Mouse (Mus musculus) CH12.LX (cell line): ENCODE results near the gene Smndc1. TPM values are rescaled to one million over a fixed set of nuclear protein-coding genes. Genes with fewer than 3 reads are reported as not detected.

Experiments
- DNase-seq: peaks from one replicate; pipeline ENCODE4 v3.0.0-alpha.2; 2013; ENCODE audit errors: extremely low read depth
- H3K27ac ChIP-seq: 2 replicates; pipeline ENCODE4 v1.5.1; 2012; ENCODE audit warnings: low read depth, mild to moderate bottlenecking, control low read depth, moderate library complexity; ENCODE audit not compliant: insufficient read depth
- H3K27me3 ChIP-seq: replicated peaks from 2 replicates; pipeline ENCODE3; 2012; ENCODE audit warnings: inconsistent platforms
- H3K36me3 ChIP-seq, 2 experiments: replicated peaks in 1 of 2; 2 replicates each; pipeline versions ENCODE3 to v1.6.1; 2012; ENCODE audit warnings: inconsistent platforms in 1 of 2, low read length in 1 of 2, mild to moderate bottlenecking in 1 of 2, mixed read lengths in 1 of 2, moderate library complexity in 1 of 2; ENCODE audit not compliant: control insufficient read depth in 1 of 2, insufficient read depth in 1 of 2
- H3K4me1 ChIP-seq, 2 experiments: 2 replicates each; pipeline ENCODE4 v1.6.1; 2012; ENCODE audit warnings: inconsistent platforms in 1 of 2, moderate library complexity in 1 of 2; ENCODE audit not compliant: insufficient read depth in 2 of 2, control insufficient read depth in 1 of 2
- H3K4me2 ChIP-seq: 2 replicates; pipeline ENCODE4 v1.6.1; 2012; ENCODE audit warnings: low read depth, mild to moderate bottlenecking, control low read depth; ENCODE audit not compliant: poor library complexity, insufficient read depth, severe bottlenecking
- H3K4me3 ChIP-seq, 3 experiments: fragments of 150-350 bp in 1 of 3; sonication (generic) in 1 of 3; replicated peaks in 1 of 3; 2 replicates each; pipeline versions ENCODE3 to v1.5.1; 2011 to 2012; ENCODE audit warnings: low read depth in 2 of 3, low read length in 2 of 3, mild to moderate bottlenecking in 2 of 3, moderate library complexity in 2 of 3, control low read depth in 1 of 3, improper control_type of control experiment in 1 of 3, inconsistent platforms in 1 of 3, mixed read lengths in 1 of 3; ENCODE audit not compliant: poor library complexity in 1 of 3
- H3K79me2 ChIP-seq: replicated peaks from 2 replicates; pipeline ENCODE4 v1.6.1; 2012; ENCODE audit warnings: mild to moderate bottlenecking, moderate library complexity; ENCODE audit not compliant: control insufficient read depth, poor library complexity, insufficient read depth, severe bottlenecking; ENCODE audit errors: extremely low read depth
- H3K9ac ChIP-seq: 2 replicates; pipeline ENCODE4 v1.6.1; 2012; ENCODE audit warnings: low read depth, mild to moderate bottlenecking, control low read depth, moderate library complexity; ENCODE audit not compliant: insufficient read depth
- H3K9me3 ChIP-seq: replicated peaks from 2 replicates; pipeline ENCODE3; 2012; ENCODE audit warnings: low read length, inconsistent platforms, mixed read lengths
- BHLHE40 ChIP-seq: IDR thresholded peaks from 2 replicates; pipeline ENCODE4 v1.6.1; 2011; ENCODE audit warnings: mild to moderate bottlenecking, low read depth, low read length, improper control_type of control experiment
- CHD1 ChIP-seq: IDR thresholded peaks from 2 replicates; pipeline ENCODE4 v1.6.1; 2012; ENCODE audit warnings: low read depth, low read length, improper control_type of control experiment, inconsistent platforms
- CHD2 ChIP-seq: IDR thresholded peaks from 2 replicates; pipeline ENCODE4 v1.6.1; 2011; ENCODE audit warnings: low read length, improper control_type of control experiment
- CTCF ChIP-seq, 2 experiments: IDR thresholded peaks in 1 of 2; conservative IDR thresholded peaks in 1 of 2; 2 replicates each; pipeline ENCODE4 v1.5.1; 2011 to 2012; ENCODE audit warnings: low read depth in 2 of 2, low read length in 2 of 2, improper control_type of control experiment in 1 of 2, inconsistent platforms in 1 of 2, mild to moderate bottlenecking in 1 of 2, moderate library complexity in 1 of 2
- E2F4 ChIP-seq: IDR thresholded peaks from 2 replicates; pipeline ENCODE4 v1.6.1; 2011; ENCODE audit warnings: low read depth, low read length, improper control_type of control experiment; ENCODE audit not compliant: insufficient replicate concordance
- ELF1 ChIP-seq: IDR thresholded peaks from 2 replicates; pipeline ENCODE4 v1.6.1; 2014; ENCODE audit warnings: low read depth, mild to moderate bottlenecking, inconsistent platforms, low read length, improper control_type of control experiment
- EP300 ChIP-seq: IDR thresholded peaks from 2 replicates; pipeline ENCODE4 v1.6.1; 2011; ENCODE audit warnings: low read length, improper control_type of control experiment
- ETS1 ChIP-seq: conservative IDR thresholded peaks from 2 replicates; pipeline ENCODE4 v1.6.1; 2012; ENCODE audit warnings: low read depth, mild to moderate bottlenecking, inconsistent platforms, low read length, improper control_type of control experiment, moderate library complexity
- GABPA ChIP-seq: IDR thresholded peaks from 2 replicates; pipeline ENCODE4 v1.6.1; 2012; ENCODE audit warnings: low read depth, low read length, improper control_type of control experiment, inconsistent platforms; ENCODE audit not compliant: insufficient replicate concordance
- HCFC1 ChIP-seq: IDR thresholded peaks from 2 replicates; pipeline ENCODE4 v1.6.1; 2012; ENCODE audit warnings: low read depth, mild to moderate bottlenecking, inconsistent platforms, low read length, improper control_type of control experiment
- IRF4 ChIP-seq: IDR thresholded peaks from 2 replicates; pipeline ENCODE4 v1.6.1; 2014; ENCODE audit warnings: low read depth, mild to moderate bottlenecking, inconsistent platforms, low read length, improper control_type of control experiment
- JUN ChIP-seq: IDR thresholded peaks from 2 replicates; pipeline ENCODE4 v1.6.1; 2011; ENCODE audit warnings: low read depth, mild to moderate bottlenecking, low read length, improper control_type of control experiment, moderate library complexity; ENCODE audit not compliant: insufficient read depth
- JUND ChIP-seq: conservative IDR thresholded peaks from 2 replicates; pipeline ENCODE4 v1.6.1; 2011; ENCODE audit warnings: low read depth, low read length, improper control_type of control experiment
- KAT2A ChIP-seq: IDR thresholded peaks from 2 replicates; pipeline ENCODE4 v1.6.1; 2012; ENCODE audit warnings: low read length, improper control_type of control experiment, inconsistent platforms; ENCODE audit not compliant: insufficient replicate concordance
- MAFK ChIP-seq: IDR thresholded peaks from 2 replicates; pipeline ENCODE4 v1.6.1; 2011; ENCODE audit warnings: low read length, improper control_type of control experiment; ENCODE audit not compliant: insufficient replicate concordance
- MAX ChIP-seq: IDR thresholded peaks from 2 replicates; pipeline ENCODE4 v1.6.1; 2011; ENCODE audit warnings: low read length, improper control_type of control experiment
- MAZ ChIP-seq: IDR thresholded peaks from 2 replicates; pipeline ENCODE4 v1.6.1; 2012; ENCODE audit warnings: low read depth, mild to moderate bottlenecking, inconsistent platforms, low read length, improper control_type of control experiment, moderate library complexity
- MEF2A ChIP-seq: IDR thresholded peaks from 2 replicates; pipeline ENCODE4 v1.6.1; 2014; ENCODE audit warnings: low read depth, mild to moderate bottlenecking, inconsistent platforms, low read length, improper control_type of control experiment, borderline replicate concordance
- MXI1 ChIP-seq: IDR thresholded peaks from 2 replicates; pipeline ENCODE4 v1.6.1; 2011; ENCODE audit warnings: mild to moderate bottlenecking, low read depth, low read length, improper control_type of control experiment
- MYC ChIP-seq: IDR thresholded peaks from 2 replicates; pipeline ENCODE4 v1.6.1; 2011; ENCODE audit warnings: low read depth, mild to moderate bottlenecking, improper control_type of control experiment, low read length
- NELFE ChIP-seq: IDR thresholded peaks from 2 replicates; pipeline ENCODE4 v1.6.1; 2011; ENCODE audit warnings: low read depth, low read length, improper control_type of control experiment
- NRF1 ChIP-seq: IDR thresholded peaks from 2 replicates; pipeline ENCODE4 v1.6.1; 2014; ENCODE audit warnings: low read depth, mild to moderate bottlenecking, inconsistent platforms, low read length, improper control_type of control experiment, moderate library complexity
- PAX5 ChIP-seq: IDR thresholded peaks from 2 replicates; pipeline ENCODE4 v1.6.1; 2012; ENCODE audit warnings: low read length, inconsistent platforms, mixed read lengths
- POLR2A ChIP-seq: IDR thresholded peaks from 2 replicates; pipeline ENCODE4 v1.6.1; 2011; ENCODE audit warnings: low read depth, mild to moderate bottlenecking, improper control_type of control experiment, low read length
- POLR2AphosphoS2 ChIP-seq: IDR thresholded peaks from 2 replicates; pipeline ENCODE4 v1.6.1; 2011; ENCODE audit warnings: low read depth, low read length, improper control_type of control experiment
- RAD21 ChIP-seq: IDR thresholded peaks from 2 replicates; pipeline ENCODE4 v1.6.1; 2011; ENCODE audit warnings: low read depth, mild to moderate bottlenecking, low read length, improper control_type of control experiment, moderate library complexity
- RCOR1 ChIP-seq: conservative IDR thresholded peaks from 2 replicates; pipeline ENCODE4 v1.6.1; 2012; ENCODE audit warnings: low read depth, mild to moderate bottlenecking, inconsistent platforms, low read length, improper control_type of control experiment
- SIN3A ChIP-seq: IDR thresholded peaks from 2 replicates; pipeline ENCODE4 v1.6.1; 2012; ENCODE audit warnings: low read length, improper control_type of control experiment, inconsistent platforms
- SMC3 ChIP-seq: IDR thresholded peaks from 2 replicates; pipeline ENCODE4 v1.6.1; 2011; ENCODE audit warnings: low read depth, low read length, improper control_type of control experiment
- TBP ChIP-seq: conservative IDR thresholded peaks from 2 replicates; pipeline ENCODE4 v1.6.1; 2011; ENCODE audit warnings: low read depth, low read length, improper control_type of control experiment
- TCF12 ChIP-seq: IDR thresholded peaks from 2 replicates; pipeline ENCODE4 v1.6.1; 2014; ENCODE audit warnings: low read depth, mild to moderate bottlenecking, inconsistent platforms, low read length, improper control_type of control experiment
- UBTF ChIP-seq: IDR thresholded peaks from 2 replicates; pipeline ENCODE4 v1.6.1; 2012; ENCODE audit warnings: low read depth, mild to moderate bottlenecking, inconsistent platforms, low read length, improper control_type of control experiment, moderate library complexity
- USF1 ChIP-seq: IDR thresholded peaks from 2 replicates; pipeline ENCODE4 v1.6.1; 2014; ENCODE audit warnings: low read depth, mild to moderate bottlenecking, inconsistent platforms, low read length, improper control_type of control experiment
- USF2 ChIP-seq: conservative IDR thresholded peaks from 2 replicates; pipeline ENCODE4 v1.6.1; 2011; ENCODE audit warnings: low read depth, low read length, improper control_type of control experiment
- ZC3H11A ChIP-seq: IDR thresholded peaks from 2 replicates; pipeline ENCODE4 v1.6.1; 2012; ENCODE audit warnings: low read depth, mild to moderate bottlenecking, inconsistent platforms, low read length, improper control_type of control experiment
- ZKSCAN1 ChIP-seq: IDR thresholded peaks from 2 replicates; pipeline ENCODE4 v1.6.1; 2012; ENCODE audit warnings: low read depth, inconsistent platforms, low read length, improper control_type of control experiment, borderline replicate concordance
- ZMIZ1 ChIP-seq: IDR thresholded peaks from 2 replicates; pipeline ENCODE4 v1.6.1; 2012; ENCODE audit warnings: low read depth, mild to moderate bottlenecking, inconsistent platforms, low read length, improper control_type of control experiment
- ZNF384 ChIP-seq: IDR thresholded peaks from 2 replicates; pipeline ENCODE4 v1.6.1; 2012; ENCODE audit warnings: low read depth, low read length, improper control_type of control experiment, inconsistent platforms
- dilution Hi-C: fragments of 300-500 bp; cut with MboI; formaldehyde crosslinking; loops from 2 replicates; pipeline ENCODE4 v1.14.3; 2020; ENCODE audit warnings: low sequenced_read_pairs; ENCODE audit not compliant: extremely low pct_unique_long_range_greater_than_20kb, extremely low pct_ligation_motif_present
- in situ Hi-C: fragments of 300-500 bp; cut with MboI; formaldehyde crosslinking; loops from 3 replicates; pipeline ENCODE4 v1.14.3; 2019; ENCODE audit warnings: low sequenced_read_pairs, low pct_ligation_motif_present, low pct_unique_long_range_greater_than_20kb, mixed read lengths
- polyA plus RNA-seq: library from polyadenylated mRNA; unstranded; fragments of >175 nt; gene quantifications from 2 replicates; pipeline ENCODE4 v1.2.1, GENCODE M21; 2012; ENCODE audit warnings: low read depth; ENCODE audit not compliant: insufficient read length
- total RNA-seq, 2 experiments: library from RNA; depleted of rRNA; stranded (reverse); fragments of 300-350 nt in 1 of 2; fragments of >200 nt in 1 of 2; gene quantifications; 2 replicates each; pipeline ENCODE4 v1.2.3; 2012 to 2014

Smndc1 gene
- total and polyA plus RNA-seq, 3 experiments, result 20.5 to 96.6 (median 41.3) TPM

GRCm38 (mm10) chr19:53421583-53422188 is 31.3 kb upstream of the Smndc1 start:
- peaks cover 29 to 59% of the 10 kb centered on the region in 2 experiments for H3K4me1 ChIP-seq
- peak overlapping the region; percentile 47 to 61 (median 58) for H3K4me3 ChIP-seq
- peak overlapping the region; percentile 97 for H3K27ac ChIP-seq
- TF ChIP-seq JUND (0 out of 2 replicates have a peak, but pooled peaks have one; percentile 33), RCOR1 (peak; percentile 70; the same call in 1 of the 2 replicates), CTCF (conservative IDR thresholded peaks at IDR 0.05 in 1 of 2, IDR thresholded peaks at IDR 0.05 in 1 of 2; ENCODE audit: low read depth in 2 of 2, low read length in 2 of 2) (no peak), HCFC1 (peak; percentile 31; the same call in 1 of the 2 replicates), MAX (peak; percentile 68), CHD2 (peak; percentile 38), USF2 (no peak), RAD21 (no peak), ZC3H11A (no peak), USF1 (no peak), PAX5 (no peak), ELF1 (0 out of 2 replicates have a peak, but pooled peaks have one; percentile 5), UBTF (0 out of 2 replicates have a peak, but pooled peaks have one; percentile 41), IRF4 (0 out of 2 replicates have a peak, but pooled peaks have one; percentile 24), GABPA (no peak), ETS1 (peak; percentile 48; the same call in 1 of the 2 replicates), POLR2A (peak; percentile 59), TCF12 (peak; percentile 65; the same call in 1 of the 2 replicates), NELFE (peak; percentile 82), BHLHE40 (peak; percentile 49), SIN3A (peak; percentile 30), POLR2AphosphoS2 (no peak; the same call in 1 of the 2 replicates), MEF2A (no peak), MAFK (0 out of 2 replicates have a peak, but pooled peaks have one; percentile 16), EP300 (no peak), ZNF384 (no peak), E2F4 (0 out of 2 replicates have a peak, but pooled peaks have one; percentile 66), MXI1 (no peak), SMC3 (no peak; the same call in 1 of the 2 replicates), ZMIZ1 (peak; percentile 86), NRF1 (0 out of 2 replicates have a peak, but pooled peaks have one; percentile 4), MYC (peak; percentile 56; the same call in 1 of the 2 replicates), CHD1 (peak; percentile 88; the same call in 1 of the 2 replicates), JUN (no peak), ZKSCAN1 (no peak), KAT2A (0 out of 2 replicates have a peak, but pooled peaks have one; percentile 58), TBP (peak; percentile 62), MAZ (peak; percentile 77)
- H3K36me3 ChIP-seq, result peaks cover 0 to 4% of the 10 kb centered on the region in 2 experiments
- no peak for DNase-seq
- H3K9me3 ChIP-seq, result no peaks in the 10 kb centered on the region
- H3K27me3 ChIP-seq, result no peaks in the 10 kb centered on the region
- in situ Hi-C loops (loop anchor here (10.0 kb wide), 1 partner anchor 113 kb away; no protein-coding TSS in a partner anchor), dilution Hi-C loops (no loop called here)
- H3K9ac ChIP-seq, result peak overlapping the region; percentile 45
- H3K79me2 ChIP-seq, result no peaks in the 10 kb centered on the region
- peak overlapping the region; percentile 84 for H3K4me2 ChIP-seq
